11 mouse cellular contexts compared by ENCODE assay signal in genomic region chr8:3656725-3657381, GRCm38 (mm10). TPM values are rescaled to one million over a fixed set of nuclear protein-coding genes. Genes with fewer than 3 reads are reported as not detected.
DNase-seq lines count a peak whose midpoint lies in the region; ATAC-seq and TF ChIP-seq lines count a peak whose summit lies in the region.
"Had no signal": no experiment of that assay in that cellular context is flagged by ENCODE, and none has a peak within 500 bp of the region (broad histone marks: within the 10 kb centered on the region; RNA-seq: fewer than 3 reads in every experiment).

No protein-coding gene starts in this region.

- H3K9me3 ChIP-seq in intestine, embryonic 14.5 days (ENCODE audit: control insufficient read depth, low read length): no peaks in the 10 kb centered on the region
- H3K9me3 ChIP-seq in intestine, postnatal 0 days (ENCODE audit: control insufficient read depth): no peaks in the 10 kb centered on the region
- H3K9me3 ChIP-seq in hindbrain, embryonic 14.5 days (ENCODE audit: control insufficient read depth, low read length): no peaks in the 10 kb centered on the region
- no peaks in the 10 kb centered on the region for H3K9me3 ChIP-seq in neural tube, embryonic 15.5 days (replicated peaks)
- H3K9me3 ChIP-seq in liver, embryonic 11.5 days (ENCODE audit: control insufficient read depth, low read length): no peaks in the 10 kb centered on the region

- DNase-seq in intestine, embryonic 14.5 days (ENCODE audit: low spot score): peak; percentile 55
- peak; percentile 37 for DNase-seq in embryo, embryonic 9.5 days (ENCODE audit: extremely low spot score)
- no peak for DNase-seq in hindbrain, embryonic 14.5 days (ENCODE audit: low spot score)
- no peak for DNase-seq in liver, embryonic 11.5 days (ENCODE audit: low spot score)
- DNase-seq in urinary bladder, postnatal 25 days (ENCODE audit: low spot score): no peak
- no peak for DNase-seq in gastrocnemius, adult 2 months

- no peak overlapping the region for H3K4me2 ChIP-seq in intestine, embryonic 14.5 days (ENCODE audit: low read length)
- H3K4me2 ChIP-seq in intestine, postnatal 0 days (replicated peaks; ENCODE audit: low read depth): no peak overlapping the region
- H3K4me2 ChIP-seq in hindbrain, embryonic 14.5 days (replicated peaks): peak overlapping the region; percentile 30
- H3K4me2 ChIP-seq in neural tube, embryonic 15.5 days: no peak overlapping the region
- H3K4me2 ChIP-seq in liver, embryonic 11.5 days: no peak overlapping the region

- no peaks in the 10 kb centered on the region for H3K4me1 ChIP-seq in intestine, embryonic 14.5 days (replicated peaks; ENCODE audit: control insufficient read depth, insufficient read depth, low read length)
- H3K4me1 ChIP-seq in intestine, postnatal 0 days (replicated peaks; ENCODE audit: control insufficient read depth, insufficient read depth, low read length): no peaks in the 10 kb centered on the region
- peaks cover 3% of the 10 kb centered on the region; the same call in 1 of the 2 replicates for H3K4me1 ChIP-seq in hindbrain, embryonic 14.5 days (replicated peaks; ENCODE audit: control insufficient read depth, insufficient read depth, low read length)
- H3K4me1 ChIP-seq in neural tube, embryonic 15.5 days: peaks cover 9% of the 10 kb centered on the region; the same call in 1 of the 2 replicates
- H3K4me1 ChIP-seq in liver, embryonic 11.5 days (replicated peaks; ENCODE audit: control insufficient read depth, insufficient read depth, low read length): no peaks in the 10 kb centered on the region

- no peak for ATAC-seq in intestine, embryonic 14.5 days (replicated peaks; ENCODE audit: low FRiP score, low TSS enrichment, low read depth)
- ATAC-seq in intestine, postnatal 0 days: no peak
- peak; percentile 27; the same call in 1 of the 2 replicates for ATAC-seq in hindbrain, embryonic 14.5 days (ENCODE audit: low FRiP score)
- peak; percentile 34; the same call in 1 of the 2 replicates for ATAC-seq in neural tube, embryonic 15.5 days (ENCODE audit: low FRiP score)
- no peak for ATAC-seq in liver, embryonic 11.5 days (replicated peaks; ENCODE audit: low FRiP score)

- TF ChIP-seq CTCF in intestine, postnatal 0 days (IDR thresholded peaks at IDR 0.05; ENCODE audit: low read depth): no peak
- no peak for TF ChIP-seq CTCF in gastrocnemius, adult 2 months (IDR thresholded peaks at IDR 0.05)

- no peaks in the 10 kb centered on the region for H3K36me3 ChIP-seq in intestine, embryonic 14.5 days (ENCODE audit: control insufficient read depth, insufficient read depth, low read length)
- no peaks in the 10 kb centered on the region for H3K36me3 ChIP-seq in intestine, postnatal 0 days (ENCODE audit: control insufficient read depth, insufficient read depth)
- no peaks in the 10 kb centered on the region for H3K36me3 ChIP-seq in hindbrain, embryonic 14.5 days (replicated peaks; ENCODE audit: control insufficient read depth, insufficient read depth)
- no peaks in the 10 kb centered on the region for H3K36me3 ChIP-seq in neural tube, embryonic 15.5 days
- H3K36me3 ChIP-seq in liver, embryonic 11.5 days (ENCODE audit: control insufficient read depth, insufficient read depth, low read length): no peaks in the 10 kb centered on the region

- H3K9ac ChIP-seq in intestine, embryonic 14.5 days (ENCODE audit: low read length): no peak overlapping the region
- H3K9ac ChIP-seq in intestine, postnatal 0 days (ENCODE audit: low read depth, low read length): no peak overlapping the region
- H3K9ac ChIP-seq in hindbrain, embryonic 14.5 days: peak overlapping the region; percentile 11; the same call in 1 of the 2 replicates
- H3K9ac ChIP-seq in neural tube, embryonic 15.5 days (replicated peaks): no peak overlapping the region
- no peak overlapping the region for H3K9ac ChIP-seq in liver, embryonic 11.5 days (ENCODE audit: low read depth, low read length)
- H3K9ac ChIP-seq: liver, embryonic 14.5 days had no signal

- intact Hi-C loops in gastrocnemius, adult 2 months (cut with DNase I): no loop called here

- no peak overlapping the region for H3K27ac ChIP-seq in intestine, embryonic 14.5 days (ENCODE audit: low read depth)
- H3K27ac ChIP-seq in intestine, postnatal 0 days (ENCODE audit: low read depth, low read length): no peak overlapping the region
- H3K27ac ChIP-seq in hindbrain, embryonic 14.5 days: no peak overlapping the region
- no peak overlapping the region for H3K27ac ChIP-seq in neural tube, embryonic 15.5 days (replicated peaks)
- no peak overlapping the region for H3K27ac ChIP-seq in liver, embryonic 11.5 days (ENCODE audit: low read depth, low read length)
- no peak overlapping the region for H3K27ac ChIP-seq in gastrocnemius, adult 2 months
- H3K27ac ChIP-seq: liver, embryonic 14.5 days had no signal

- H3K4me3 ChIP-seq in intestine, embryonic 14.5 days (ENCODE audit: low read depth, low read length): no peak overlapping the region
- no peak overlapping the region for H3K4me3 ChIP-seq in intestine, postnatal 0 days (ENCODE audit: low read depth, low read length)
- no peak overlapping the region for H3K4me3 ChIP-seq in hindbrain, embryonic 14.5 days (replicated peaks; ENCODE audit: low read length)
- no peak overlapping the region for H3K4me3 ChIP-seq in neural tube, embryonic 15.5 days (replicated peaks)
- H3K4me3 ChIP-seq in liver, embryonic 11.5 days (ENCODE audit: low read depth, low read length): no peak overlapping the region
- H3K4me3 ChIP-seq in gastrocnemius, adult 2 months: no peak overlapping the region

- no peaks in the 10 kb centered on the region for H3K27me3 ChIP-seq in intestine, embryonic 14.5 days (replicated peaks; ENCODE audit: control insufficient read depth, insufficient read depth, low read length)
- 0 out of 2 replicates have a peak, but pooled peaks cover 4% of the 10 kb centered on the region for H3K27me3 ChIP-seq in intestine, postnatal 0 days (replicated peaks; ENCODE audit: control insufficient read depth, insufficient read depth, low read length)
- H3K27me3 ChIP-seq in hindbrain, embryonic 14.5 days (ENCODE audit: control insufficient read depth, insufficient read depth, low read length): no peaks in the 10 kb centered on the region
- no peaks in the 10 kb centered on the region for H3K27me3 ChIP-seq in neural tube, embryonic 15.5 days (replicated peaks)
- no peaks in the 10 kb centered on the region for H3K27me3 ChIP-seq in liver, embryonic 11.5 days (replicated peaks; ENCODE audit: control insufficient read depth, insufficient read depth, low read length)

- WGBS in intestine, embryonic 14.5 days: 19% methylated on average over 7 of the region's 7 CpGs
- 26% methylated on average over 7 of the region's 7 CpGs for whole genome bisulfite sequencing in intestine, postnatal 0 days
- WGBS in hindbrain, embryonic 14.5 days: 33% methylated on average over 7 of the region's 7 CpGs
- WGBS in neural tube, embryonic 15.5 days: 23% methylated on average over 7 of the region's 7 CpGs
- 23% methylated on average over 7 of the region's 7 CpGs for WGBS in liver, embryonic 11.5 days

RNA-seq across cellular contexts. Expression of gene Retn, which starts 1.3 kb away (rescaled TPM):
- 0.22 TPM in 1 of 2 replicates, not detected in the other for polyA plus RNA-seq in intestine, embryonic 14.5 days (2014; fragmentation: Nextera tagmentation; extraction: Ambion mirVana)
- polyA plus RNA-seq in intestine, postnatal 0 days (2015; fragmentation: Nextera tagmentation; extraction: Ambion mirVana): not detected in 2 replicates
- 0.25 and 0.39 TPM in 2 replicates for polyA plus RNA-seq in hindbrain, embryonic 14.5 days (2014; fragmentation: Nextera tagmentation; extraction: Ambion mirVana)
- 0.27 and 0.56 TPM in 2 replicates for polyA plus RNA-seq in neural tube, embryonic 15.5 days (2015; fragmentation: Nextera tagmentation; extraction: Ambion mirVana)
- 0.29 and 0.40 TPM in 2 replicates for polyA plus RNA-seq in liver, embryonic 11.5 days (2014; fragmentation: Nextera tagmentation; extraction: Ambion mirVana)
- total RNA-seq in gastrocnemius, adult 2 months (2021): 1 to 10 TPM in 1 of 2 experiments, under 1 TPM in 1; 0.87 to 3.0 TPM
- polyA plus RNA-seq: heart, postnatal 0 days; liver, embryonic 14.5 days had no signal

RNA-seq across cellular contexts. Expression of gene Mcemp1, which starts 8.7 kb away (rescaled TPM):
- 0.12 and 0.47 TPM in 2 replicates for polyA plus RNA-seq in intestine, embryonic 14.5 days (2014; fragmentation: Nextera tagmentation; extraction: Ambion mirVana)
- polyA plus RNA-seq in intestine, postnatal 0 days (2015; fragmentation: Nextera tagmentation; extraction: Ambion mirVana): 0.09 and 0.22 TPM in 2 replicates
- 0.13 TPM in 2 replicates for polyA plus RNA-seq in hindbrain, embryonic 14.5 days (2014; fragmentation: Nextera tagmentation; extraction: Ambion mirVana)
- 0.23 and 0.28 TPM in 2 replicates for polyA plus RNA-seq in neural tube, embryonic 15.5 days (2015; fragmentation: Nextera tagmentation; extraction: Ambion mirVana)
- polyA plus RNA-seq in liver, embryonic 11.5 days (2014; fragmentation: Nextera tagmentation; extraction: Ambion mirVana): 0.52 and 1.0 TPM in 2 replicates
- total RNA-seq in gastrocnemius, adult 2 months (2021): not detected

RNA-seq across cellular contexts. Expression of gene Fcor, which starts 15.3 kb away (rescaled TPM):
- polyA plus RNA-seq in intestine, embryonic 14.5 days (2014; fragmentation: Nextera tagmentation; extraction: Ambion mirVana): 16.7 and 16.8 TPM in 2 replicates
- 1.5 and 2.8 TPM in 2 replicates for polyA plus RNA-seq in intestine, postnatal 0 days (2015; fragmentation: Nextera tagmentation; extraction: Ambion mirVana)
- polyA plus RNA-seq in hindbrain, embryonic 14.5 days (2014; fragmentation: Nextera tagmentation; extraction: Ambion mirVana): 14.9 and 23.1 TPM in 2 replicates
- 21.7 and 22.8 TPM in 2 replicates for polyA plus RNA-seq in neural tube, embryonic 15.5 days (2015; fragmentation: Nextera tagmentation; extraction: Ambion mirVana)
- 7.3 and 11.4 TPM in 2 replicates for polyA plus RNA-seq in liver, embryonic 11.5 days (2014; fragmentation: Nextera tagmentation; extraction: Ambion mirVana)
- not detected for total RNA-seq in gastrocnemius, adult 2 months (2021)
- polyA plus RNA-seq: small intestine, adult 2 months had no signal

RNA-seq across cellular contexts. Expression of gene Trappc5, which starts 19.2 kb away (rescaled TPM):
- polyA plus RNA-seq in intestine, embryonic 14.5 days (2014; fragmentation: Nextera tagmentation; extraction: Ambion mirVana): 34.0 TPM in 2 replicates
- 22.8 and 23.9 TPM in 2 replicates for polyA plus RNA-seq in intestine, postnatal 0 days (2015; fragmentation: Nextera tagmentation; extraction: Ambion mirVana)
- 47.7 and 51.2 TPM in 2 replicates for polyA plus RNA-seq in hindbrain, embryonic 14.5 days (2014; fragmentation: Nextera tagmentation; extraction: Ambion mirVana)
- 53.5 and 58.3 TPM in 2 replicates for polyA plus RNA-seq in neural tube, embryonic 15.5 days (2015; fragmentation: Nextera tagmentation; extraction: Ambion mirVana)
- 29.5 and 31.6 TPM in 2 replicates for polyA plus RNA-seq in liver, embryonic 11.5 days (2014; fragmentation: Nextera tagmentation; extraction: Ambion mirVana)
- 10 to 100 TPM; 18.2 to 20.7 TPM for total RNA-seq in gastrocnemius, adult 2 months (2021)

RNA-seq across cellular contexts. Expression of gene Stxbp2, which starts 26.1 kb away (rescaled TPM):
- 85.9 and 106 TPM in 2 replicates for polyA plus RNA-seq in intestine, embryonic 14.5 days (2014; fragmentation: Nextera tagmentation; extraction: Ambion mirVana)
- 163 and 185 TPM in 2 replicates for polyA plus RNA-seq in intestine, postnatal 0 days (2015; fragmentation: Nextera tagmentation; extraction: Ambion mirVana)
- polyA plus RNA-seq in hindbrain, embryonic 14.5 days (2014; fragmentation: Nextera tagmentation; extraction: Ambion mirVana): 23.3 and 32.3 TPM in 2 replicates
- polyA plus RNA-seq in neural tube, embryonic 15.5 days (2015; fragmentation: Nextera tagmentation; extraction: Ambion mirVana): 40.9 and 66.3 TPM in 2 replicates
- 97.5 and 105 TPM in 2 replicates for polyA plus RNA-seq in liver, embryonic 11.5 days (2014; fragmentation: Nextera tagmentation; extraction: Ambion mirVana)
- 1 to 10 TPM; 2.7 to 5.5 TPM for total RNA-seq in gastrocnemius, adult 2 months (2021)

Comparison
In these comparisons a context has a peak if more than half of its experiments do, and no peak if none do; other contexts are left out.
1. ATAC-seq: peak in hindbrain, embryonic 14.5 days (single experiment) and neural tube, embryonic 15.5 days (single experiment); none in intestine, embryonic 14.5 days (single experiment), intestine, postnatal 0 days (single experiment) and liver, embryonic 11.5 days (single experiment).
2. DNase-seq: peak in intestine, embryonic 14.5 days (single experiment) and embryo, embryonic 9.5 days (single experiment); none in hindbrain, embryonic 14.5 days (single experiment), liver, embryonic 11.5 days (single experiment), urinary bladder, postnatal 25 days (single experiment) and gastrocnemius, adult 2 months (single experiment).